Mouse (Mus musculus) liver, adult 2 months (tissue): Measurements from ENCODE around the gene Sowaha. TPM values are rescaled to one million over a fixed set of nuclear protein-coding genes. Genes with fewer than 3 reads are reported as not detected.

Source experiments
- DNase-seq: peaks from one replicate; pipeline ENCODE4 v3.0.0-alpha.2; 2011; ENCODE audit warnings: low read depth, low spot score; ENCODE audit errors: extremely low read depth
- H3K27ac ChIP-seq: fragments of 200-500 bp; replicated peaks from 2 replicates; pipeline ENCODE4 v1.5.1; 2012; ENCODE audit warnings: low read depth, mild to moderate bottlenecking, control low read depth, inconsistent platforms, low read length; ENCODE audit not compliant: insufficient read depth
- H3K27me3 ChIP-seq: fragments of 200-500 bp; 2 replicates; pipeline ENCODE4 v1.6.1; 2012; ENCODE audit warnings: mild to moderate bottlenecking, moderate library complexity, low read length, inconsistent platforms; ENCODE audit not compliant: control insufficient read depth, insufficient read depth
- H3K36me3 ChIP-seq: fragments of 200-500 bp; 2 replicates; pipeline ENCODE4 v1.6.1; 2012; ENCODE audit warnings: low read length, inconsistent platforms; ENCODE audit not compliant: control insufficient read depth, insufficient read depth
- H3K4me1 ChIP-seq: fragments of 200-500 bp; 2 replicates; pipeline ENCODE4 v1.6.1; 2011; ENCODE audit warnings: low read length; ENCODE audit not compliant: control insufficient read depth, insufficient read depth
- H3K4me3 ChIP-seq: fragments of 200-500 bp; 2 replicates; pipeline ENCODE4 v1.5.1; 2011; ENCODE audit warnings: low read depth, mild to moderate bottlenecking, control low read depth, low read length, moderate library complexity; ENCODE audit not compliant: insufficient read depth
- H3K79me2 ChIP-seq: fragments of 200-500 bp; 2 replicates; pipeline ENCODE4 v1.6.1; 2012; ENCODE audit warnings: inconsistent platforms, mild to moderate bottlenecking, low read length, moderate library complexity; ENCODE audit not compliant: control insufficient read depth, insufficient read depth
- H3K9ac ChIP-seq: fragments of 200-500 bp; 2 replicates; pipeline ENCODE4 v1.6.1; 2012; ENCODE audit warnings: low read depth, mild to moderate bottlenecking, control low read depth, inconsistent platforms, low read length
- CTCF ChIP-seq: fragments of 200-500 bp; IDR thresholded peaks from 2 replicates; pipeline ENCODE4 v1.5.1; 2011; ENCODE audit warnings: low read depth, low read length, control low read depth
- POLR2A ChIP-seq: fragments of 200-500 bp; IDR thresholded peaks from 2 replicates; pipeline ENCODE4 v1.6.1; 2011; ENCODE audit warnings: low read length, control low read depth; ENCODE audit not compliant: insufficient read depth; ENCODE audit errors: extremely low read depth
- WGBS: fragments of 180-500 bp; shearing (Covaris S2); methylation state at CpG from one replicate; pipeline ENCODE4 v1.1.7; 2018; 5-methylcytosine and 5-hydroxymethylcytosine counted together
- polyA plus RNA-seq: library from polyadenylated mRNA; depleted of rRNA; stranded (reverse); fragments of >200 nt; gene quantifications from 2 replicates; pipeline ENCODE4 v1.2.3, GENCODE M21; 2012
- total RNA-seq: library from RNA; depleted of rRNA; stranded (reverse); fragments of >200 nt; gene quantifications from 2 replicates; pipeline ENCODE4 v1.2.3, GENCODE M21; 2014

The Sowaha gene
- total and polyA plus RNA-seq, 2 experiments: not detected

GRCm38 (mm10) chr11:53502039-53502765 is 22.1 kb upstream of the Sowaha start:
- TF ChIP-seq CTCF: no peak
- TF ChIP-seq POLR2A: no peak

DNA sequence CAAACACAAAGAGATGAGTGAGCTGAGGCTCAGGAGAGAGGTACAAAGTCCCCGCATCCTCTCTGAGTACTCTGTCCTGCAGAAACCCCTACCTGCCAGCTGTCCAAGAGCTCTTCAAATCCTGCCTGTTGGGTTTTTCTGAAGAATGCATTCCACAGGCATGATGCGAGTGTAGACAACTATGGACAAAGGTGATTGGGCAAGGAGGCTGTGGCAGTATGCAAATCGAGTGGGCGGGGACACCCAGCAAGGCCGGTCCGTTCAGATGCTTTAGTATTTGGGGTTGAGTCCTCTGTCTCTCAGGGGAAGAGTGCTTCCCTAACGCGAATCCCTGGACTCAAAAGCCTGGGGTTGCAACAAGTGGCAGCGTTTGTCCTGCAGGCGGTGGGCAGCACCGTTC is 20.5 kb upstream of the Sowaha start:
- H3K36me3 ChIP-seq: no peaks in the 10 kb centered on the region
- no peak overlapping the region for H3K27ac ChIP-seq
- WGBS: 18% methylated on average over 11 of the region's 11 CpGs
- no peak overlapping the region for H3K4me3 ChIP-seq
- DNase-seq: no peak
- H3K4me1 ChIP-seq: no peaks in the 10 kb centered on the region
- no peak overlapping the region for H3K9ac ChIP-seq
- TF ChIP-seq POLR2A (no peak), CTCF (no peak)
- H3K27me3 ChIP-seq: no peaks in the 10 kb centered on the region
- no peaks in the 10 kb centered on the region for H3K79me2 ChIP-seq

More at GRCm38 (mm10) chr11:53502039-53502765, 22.1 kb upstream of the Sowaha start:
- H3K27me3 ChIP-seq: no peaks in the 10 kb centered on the region
- no peak overlapping the region for H3K4me3 ChIP-seq
- no peak overlapping the region for H3K9ac ChIP-seq
- no peaks in the 10 kb centered on the region for H3K36me3 ChIP-seq
- no peaks in the 10 kb centered on the region for H3K79me2 ChIP-seq
- WGBS: 76% methylated on average over 8 of the region's 8 CpGs
- H3K4me1 ChIP-seq: no peaks in the 10 kb centered on the region
- DNase-seq: no peak
- H3K27ac ChIP-seq: no peak overlapping the region

DNA sequence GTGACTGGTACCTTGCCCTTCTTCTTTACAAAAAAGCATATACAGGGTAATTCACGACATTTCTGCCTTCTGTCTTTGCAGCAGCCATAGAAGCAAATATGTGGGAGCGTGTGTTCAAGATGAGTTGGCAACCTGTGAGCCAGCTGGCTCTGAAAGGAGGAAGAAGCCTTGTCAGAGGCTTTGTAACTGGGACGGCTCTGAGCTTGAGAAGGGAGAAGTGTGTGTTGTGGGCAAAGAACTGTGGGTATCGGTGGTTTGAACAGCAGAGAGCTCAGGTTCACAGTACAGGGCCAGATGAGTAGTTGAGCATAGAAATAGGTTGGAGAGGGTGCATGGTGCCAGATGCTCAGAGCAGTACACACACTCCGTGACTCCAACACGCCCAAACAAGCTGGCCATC is 16.9 kb upstream of the Sowaha start:
- TF ChIP-seq CTCF (no peak), POLR2A (no peak)
- WGBS: 76% methylated on average over 6 of the region's 6 CpGs
- no peak overlapping the region for H3K9ac ChIP-seq
- H3K79me2 ChIP-seq: no peaks in the 10 kb centered on the region
- H3K4me1 ChIP-seq: no peaks in the 10 kb centered on the region
- DNase-seq: no peak
- H3K36me3 ChIP-seq: no peaks in the 10 kb centered on the region
- no peak overlapping the region for H3K4me3 ChIP-seq
- no peaks in the 10 kb centered on the region for H3K27me3 ChIP-seq
- H3K27ac ChIP-seq: no peak overlapping the region

DNA sequence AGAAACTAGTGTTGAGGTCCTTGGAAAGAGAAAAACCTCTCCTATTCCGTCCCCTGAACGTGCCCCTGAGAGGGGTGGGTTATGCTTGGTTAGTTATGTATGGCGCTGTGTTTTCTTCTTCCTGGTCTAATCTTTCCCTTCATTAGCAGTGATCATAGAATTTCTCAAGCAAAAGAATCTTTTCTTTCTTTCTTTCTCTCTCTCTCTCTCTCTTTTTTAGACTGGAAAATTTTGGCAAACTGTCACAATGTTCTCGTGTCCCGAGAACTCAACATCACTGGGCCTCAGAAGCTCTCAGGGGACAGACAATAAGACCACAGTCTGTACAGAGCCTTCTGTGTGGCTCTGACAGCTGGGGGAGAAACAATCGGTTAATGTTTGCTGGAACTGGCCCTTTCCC is 15.3 kb upstream of the Sowaha start:
- no peaks in the 10 kb centered on the region for H3K27me3 ChIP-seq
- H3K4me3 ChIP-seq: no peak overlapping the region
- TF ChIP-seq CTCF: no peak
- TF ChIP-seq POLR2A: no peak
- no peaks in the 10 kb centered on the region for H3K4me1 ChIP-seq
- no peak overlapping the region for H3K9ac ChIP-seq
- H3K36me3 ChIP-seq: no peaks in the 10 kb centered on the region
- no peak overlapping the region for H3K27ac ChIP-seq
- DNase-seq: no peak
- no peaks in the 10 kb centered on the region for H3K79me2 ChIP-seq
- 83% methylated on average over 6 of the region's 6 CpGs for WGBS

DNA sequence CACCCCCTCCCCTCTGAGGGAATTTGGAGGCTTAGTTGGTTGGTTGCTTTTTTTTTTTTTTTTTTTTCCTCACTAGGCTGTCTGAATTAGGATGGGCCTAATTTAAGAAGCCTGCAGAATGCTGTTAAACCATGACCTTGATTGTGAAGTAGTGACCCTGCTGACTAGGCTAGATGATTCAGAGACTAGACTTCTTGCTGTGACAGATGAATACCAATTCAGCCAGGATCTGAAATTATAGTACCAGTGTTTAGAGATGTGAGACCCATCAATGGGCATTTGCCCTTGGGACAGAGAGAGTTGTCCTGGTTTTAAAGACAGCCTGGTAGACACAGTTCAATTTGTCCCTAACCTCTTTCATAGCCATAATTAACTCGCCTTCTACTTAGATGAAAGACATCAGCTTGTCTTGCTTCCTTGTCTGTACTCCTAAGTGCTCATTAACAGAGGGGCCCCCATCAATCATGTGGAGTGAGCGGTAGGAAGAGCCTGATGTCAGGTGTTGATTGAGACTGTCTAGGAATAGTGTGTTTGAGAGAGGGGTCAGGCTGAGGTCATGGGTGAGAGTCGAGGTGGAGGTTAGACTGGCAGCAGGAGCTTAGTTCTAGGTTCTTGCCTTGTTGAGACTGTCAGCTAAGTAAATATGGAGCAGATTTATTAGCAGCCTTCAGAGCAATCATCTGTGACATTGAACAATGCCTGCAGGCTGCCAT is 13.3 kb upstream of the Sowaha start:
- Histone ChIP-seq H3K4me1 (no peaks in the 10 kb centered on the region), H3K79me2 (no peaks in the 10 kb centered on the region), H3K4me3 (no peak overlapping the region), H3K27ac (no peak overlapping the region), H3K36me3 (no peaks in the 10 kb centered on the region), H3K27me3 (no peaks in the 10 kb centered on the region), H3K9ac (no peak overlapping the region)
- no peak for DNase-seq
- 81% methylated on average over 3 of the region's 3 CpGs for WGBS
- TF ChIP-seq CTCF: no peak

DNA sequence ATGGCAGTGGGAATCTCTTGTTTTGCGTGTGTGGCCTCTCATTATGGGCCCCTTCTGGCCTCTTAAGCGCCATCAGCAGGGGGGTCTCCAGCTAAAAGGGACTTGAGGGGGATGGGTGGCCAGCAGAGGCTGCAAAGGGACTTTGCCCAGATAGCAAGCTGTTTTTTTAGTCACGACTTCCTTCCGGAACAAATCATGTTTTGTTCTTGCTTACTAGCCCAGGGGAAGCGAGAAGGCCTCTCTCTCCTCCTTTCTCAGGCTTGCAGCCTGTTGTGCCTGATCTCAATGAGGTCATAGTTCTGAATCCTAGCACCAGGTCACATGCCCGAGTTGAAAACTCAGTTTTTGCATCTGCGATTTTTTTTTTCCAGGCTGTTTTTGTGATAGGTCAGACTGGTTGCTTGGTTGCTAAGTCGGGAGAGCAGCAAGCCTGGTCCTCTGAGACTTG is 11.9 kb upstream of the Sowaha start:
- Histone ChIP-seq H3K4me1 (peaks cover 4% of the 10 kb centered on the region; the same call in 1 of the 2 replicates), H3K27me3 (no peaks in the 10 kb centered on the region), H3K9ac (no peak overlapping the region), H3K27ac (no peak overlapping the region), H3K79me2 (no peaks in the 10 kb centered on the region), H3K36me3 (no peaks in the 10 kb centered on the region), H3K4me3 (no peak overlapping the region)
- DNase-seq: peak; percentile 13
- WGBS: 46% methylated on average over 8 of the region's 8 CpGs
- TF ChIP-seq CTCF (no peak), POLR2A (no peak)
